Mouse (Mus musculus) gastrocnemius, postnatal 4 days (tissue): ENCODE data around the gene Rhbdl1. TPM values are rescaled to one million over a fixed set of nuclear protein-coding genes. Genes with fewer than 3 reads are reported as not detected.

Source experiments
- DNase-seq, 2 experiments: peaks; one replicate each; pipeline ENCODE4 v3.0.0; 2021 to 2022; ENCODE audit warnings: low spot score in 2 of 2, mixed read lengths in 2 of 2
- total RNA-seq, 2 experiments: library from RNA; stranded (reverse); gene quantifications; 2 replicates each; pipeline ENCODE4 v1.2.3; 2021

Gene Rhbdl1
- total RNA-seq, 2 experiments from 2014 or later: 7.6 to 10.0 TPM

GRCm38 (mm10) chr17:25841117-25841880 lies 4.2 kb upstream of the Rhbdl1 start, which contains the start of gene Gm20683:
Gene Gm20683 (minus strand): TSS chr17:25841763.
- DNase-seq: no peak

GRCm38 (mm10) chr17:25840519-25840918 lies 3.4 kb upstream of the Rhbdl1 start:
- DNase-seq: no peak

- DNase-seq: no peak
Measured at GRCm38 (mm10) chr17:25839455-25840235, 2.5 kb upstream of the Rhbdl1 start.

GRCm38 (mm10) chr17:25838904-25839303 lies 1.8 kb upstream of the Rhbdl1 start:
- no peak for DNase-seq

DNA sequence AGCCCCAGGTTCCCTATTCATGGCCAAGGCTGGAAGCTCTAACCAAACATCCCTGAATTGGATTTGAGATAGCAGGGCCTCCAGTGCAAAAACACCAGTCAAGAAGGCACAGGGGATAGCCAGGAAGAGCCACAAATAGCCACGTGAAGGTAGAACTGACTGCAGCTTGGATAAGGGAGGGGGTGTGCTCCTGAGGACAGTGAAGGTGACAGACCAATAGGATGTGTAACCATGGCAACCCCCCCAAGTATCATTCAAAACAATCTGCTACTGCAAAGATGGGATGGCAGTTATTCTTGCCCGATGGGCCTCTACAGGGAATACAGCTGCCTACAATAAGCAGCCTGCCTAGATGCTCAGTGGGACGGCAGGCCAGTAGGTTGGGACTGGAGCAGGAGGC lies 438 bp upstream of the Rhbdl1 start:
- DNase-seq: no peak

GRCm38 (mm10) chr17:25836397-25837075 lies 559 bp downstream of the Rhbdl1 start:
- peak in 1 of 2 experiments; percentile 47 for DNase-seq

DNA sequence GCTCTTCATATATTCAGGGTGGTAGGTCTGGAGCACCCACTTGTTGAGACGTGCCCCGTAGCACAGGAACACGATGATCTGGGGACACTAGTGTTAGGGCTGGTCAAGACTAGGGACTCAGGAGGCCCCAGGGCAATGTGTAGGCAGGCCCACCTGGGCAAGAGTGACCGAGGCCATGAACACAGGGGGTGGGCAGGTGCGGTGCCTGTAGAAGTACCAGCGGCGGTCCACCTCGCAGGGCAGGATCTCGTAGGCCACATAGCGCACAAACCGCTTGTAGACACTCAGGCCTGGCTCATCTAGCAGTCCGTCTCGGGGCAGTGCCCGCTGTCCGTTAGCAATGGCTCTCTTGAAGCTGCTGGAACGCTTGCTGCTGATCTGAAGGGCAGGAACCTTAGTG lies 1.3 kb downstream of the Rhbdl1 start:
- no peak for DNase-seq

DNA sequence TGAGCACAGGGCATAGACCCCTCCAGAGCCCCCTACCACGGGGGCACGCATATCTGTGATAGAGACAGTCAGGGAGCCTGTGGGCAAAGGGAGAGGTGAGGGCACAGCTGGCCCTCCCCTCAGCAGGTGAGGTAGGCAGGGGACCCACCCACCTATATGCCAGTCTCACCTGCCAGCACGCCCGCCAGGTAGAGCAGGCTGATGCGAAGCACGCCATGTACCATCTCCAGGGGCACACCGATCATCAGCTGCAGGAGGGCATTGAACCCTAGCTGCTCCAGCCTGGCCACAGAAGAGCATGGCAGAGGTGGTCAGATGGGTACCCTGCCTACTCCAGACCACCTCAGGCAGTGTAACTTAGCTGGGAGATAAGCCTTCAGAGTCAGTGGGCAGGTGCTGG lies 1.8 kb downstream of the Rhbdl1 start:
- no peak for DNase-seq

DNA sequence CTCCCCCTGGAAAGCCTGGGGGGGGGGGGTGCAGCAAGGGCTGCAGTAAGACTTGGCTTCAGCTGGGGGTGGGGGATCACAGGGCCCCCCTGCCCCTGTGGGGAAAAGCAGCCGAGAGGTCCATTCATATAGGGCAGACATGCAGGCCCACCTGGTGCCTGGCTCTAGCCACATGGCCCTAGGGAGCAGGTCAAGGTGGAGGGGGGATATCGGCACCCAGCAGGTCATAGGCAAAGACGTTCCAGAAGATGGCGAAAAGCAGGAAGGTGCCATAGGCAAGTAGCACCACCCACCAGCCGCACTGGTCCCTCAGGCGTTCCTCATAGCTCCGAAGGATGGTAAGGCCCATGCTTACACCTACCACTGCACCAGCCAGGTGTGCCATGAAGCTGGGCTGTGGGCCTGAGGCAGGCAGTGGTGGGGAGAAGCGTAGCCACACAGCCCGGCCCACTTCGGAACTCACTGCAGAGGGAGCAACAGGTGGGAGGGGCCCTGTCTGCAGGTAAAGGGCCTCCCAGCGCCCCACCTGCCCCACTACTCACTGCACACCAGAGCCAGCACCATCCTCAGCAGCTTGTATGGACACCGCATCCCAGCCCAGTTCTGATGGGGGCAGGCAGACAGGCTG lies 2.4 kb downstream of the Rhbdl1 start:
- no peak for DNase-seq

GRCm38 (mm10) chr17:25833961-25834594 lies 3.0 kb downstream of the Rhbdl1 start:
- no peak for DNase-seq

DNA sequence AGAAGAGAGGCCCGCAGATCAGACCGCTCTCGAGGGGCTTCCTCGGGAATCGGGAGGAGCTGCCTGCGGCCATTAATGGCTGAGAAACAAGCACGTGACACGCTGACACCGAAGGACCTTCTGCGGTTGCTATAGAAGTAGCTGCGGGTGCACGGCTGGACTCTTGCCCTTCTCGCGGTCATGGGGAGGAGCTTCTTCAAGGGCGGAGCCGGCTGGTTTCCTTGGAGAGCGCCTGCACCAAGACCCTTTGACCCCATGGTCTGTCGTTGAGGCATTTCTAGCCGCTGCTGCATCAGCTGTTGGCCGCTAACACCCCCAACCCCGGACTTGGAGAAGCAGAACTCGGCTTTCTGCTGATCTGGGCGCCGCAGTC lies 3.8 kb downstream of the Rhbdl1 start, which contains the start of gene Stub1:
Stub1 (minus strand) TSS at position 114 of the 373 bp plus-strand sequence.
- DNase-seq: peak; percentile 82 to 91

- peak; percentile 96 to 100 for DNase-seq
Measured at GRCm38 (mm10) chr17:25832436-25833290, 4.4 kb downstream of the Rhbdl1 start.

DNA sequence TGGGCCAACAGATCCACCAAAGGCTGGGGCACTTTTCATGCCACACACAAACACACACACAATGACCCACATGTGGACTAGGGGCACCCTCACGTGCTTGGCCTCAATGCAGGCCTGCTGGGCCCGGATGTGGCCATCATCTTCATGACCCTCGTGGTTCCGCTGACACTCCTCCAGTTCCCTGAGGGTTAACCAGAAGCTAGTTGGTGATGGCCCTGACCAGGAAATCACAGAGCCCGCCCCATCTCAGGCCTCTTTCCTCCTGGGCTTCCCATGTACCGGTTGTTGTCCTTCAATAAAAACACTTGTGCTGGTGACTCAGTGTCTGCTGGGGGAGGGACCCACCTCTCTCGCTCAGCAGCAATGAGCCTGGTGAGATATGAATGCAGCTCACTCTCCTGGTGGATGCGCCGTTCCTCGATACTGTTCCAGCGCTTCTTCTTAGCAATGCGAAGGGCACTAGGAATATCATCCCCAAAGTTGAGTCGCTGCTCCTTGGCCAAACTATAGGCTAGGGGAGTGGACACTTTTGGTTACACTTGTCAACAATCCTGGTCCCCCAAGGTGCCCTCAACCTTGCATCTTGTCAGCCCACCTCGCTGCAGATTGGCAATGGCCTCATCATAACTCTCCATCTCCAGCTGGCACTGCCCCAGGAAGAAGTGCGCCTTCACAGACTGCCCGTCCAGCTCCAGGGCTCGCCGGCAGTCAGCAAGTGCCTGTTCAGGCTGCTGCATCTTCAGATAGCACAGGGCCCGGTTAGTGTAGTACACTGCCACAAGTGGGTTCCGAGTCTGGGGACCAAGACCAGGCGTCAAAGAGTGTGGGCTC lies 5.4 kb downstream of the Rhbdl1 start:
- DNase-seq: no peak

DNA sequence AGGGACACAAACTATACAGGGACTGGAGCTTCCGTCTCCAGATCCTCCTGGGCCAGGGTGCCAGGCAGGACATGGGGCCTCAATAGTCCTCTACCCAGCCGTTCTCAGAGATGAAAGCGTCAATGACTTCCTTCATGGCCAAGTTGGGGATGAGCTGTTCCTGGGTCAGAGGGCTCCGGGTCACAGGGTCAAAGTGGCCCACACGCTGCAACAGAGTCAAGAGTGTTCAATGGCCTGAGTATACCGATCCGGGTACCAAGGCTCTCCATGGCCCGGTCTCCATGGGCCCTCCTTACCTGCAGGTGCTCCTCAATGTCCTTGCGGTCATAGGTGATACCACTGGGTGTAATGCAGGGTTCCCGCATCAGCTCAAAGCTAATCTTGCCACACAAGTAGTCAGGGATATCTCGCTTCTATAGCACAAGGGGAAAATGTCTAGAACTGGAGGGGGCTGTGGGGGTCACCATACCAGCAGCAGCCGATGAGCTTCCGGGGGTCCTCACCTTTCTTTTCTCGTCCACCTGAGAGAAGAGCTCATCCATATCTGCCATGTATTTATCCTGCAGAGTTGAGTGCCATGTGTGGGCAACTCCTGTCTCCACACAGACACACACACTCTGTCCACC lies 6.2 kb downstream of the Rhbdl1 start:
- DNase-seq: no peak

GRCm38 (mm10) chr17:25830200-25830753 lies 6.8 kb downstream of the Rhbdl1 start:
- DNase-seq: no peak

DNA sequence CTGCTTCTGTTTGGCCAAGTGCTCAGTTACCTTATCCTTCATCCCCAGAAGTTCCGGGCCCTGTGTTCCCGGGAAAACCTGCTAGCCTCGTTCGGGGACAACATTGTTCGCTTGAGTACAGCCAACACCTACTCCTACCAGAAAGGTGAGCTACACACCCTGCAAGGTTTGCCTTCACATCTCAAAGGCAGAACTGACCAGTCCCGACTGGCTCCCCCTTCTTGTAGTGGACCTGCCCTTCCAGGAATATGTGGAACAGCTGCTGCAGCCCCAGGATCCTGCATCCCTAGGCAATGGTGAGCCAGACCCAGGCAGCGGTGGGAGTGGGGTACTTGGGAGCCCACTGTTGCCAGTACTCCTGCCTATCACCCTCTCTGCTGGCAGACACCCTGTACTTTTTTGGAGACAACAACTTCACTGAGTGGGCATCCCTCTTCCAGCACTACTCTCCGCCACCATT lies 7.5 kb downstream of the Rhbdl1 start:
- DNase-seq: no peak

DNA sequence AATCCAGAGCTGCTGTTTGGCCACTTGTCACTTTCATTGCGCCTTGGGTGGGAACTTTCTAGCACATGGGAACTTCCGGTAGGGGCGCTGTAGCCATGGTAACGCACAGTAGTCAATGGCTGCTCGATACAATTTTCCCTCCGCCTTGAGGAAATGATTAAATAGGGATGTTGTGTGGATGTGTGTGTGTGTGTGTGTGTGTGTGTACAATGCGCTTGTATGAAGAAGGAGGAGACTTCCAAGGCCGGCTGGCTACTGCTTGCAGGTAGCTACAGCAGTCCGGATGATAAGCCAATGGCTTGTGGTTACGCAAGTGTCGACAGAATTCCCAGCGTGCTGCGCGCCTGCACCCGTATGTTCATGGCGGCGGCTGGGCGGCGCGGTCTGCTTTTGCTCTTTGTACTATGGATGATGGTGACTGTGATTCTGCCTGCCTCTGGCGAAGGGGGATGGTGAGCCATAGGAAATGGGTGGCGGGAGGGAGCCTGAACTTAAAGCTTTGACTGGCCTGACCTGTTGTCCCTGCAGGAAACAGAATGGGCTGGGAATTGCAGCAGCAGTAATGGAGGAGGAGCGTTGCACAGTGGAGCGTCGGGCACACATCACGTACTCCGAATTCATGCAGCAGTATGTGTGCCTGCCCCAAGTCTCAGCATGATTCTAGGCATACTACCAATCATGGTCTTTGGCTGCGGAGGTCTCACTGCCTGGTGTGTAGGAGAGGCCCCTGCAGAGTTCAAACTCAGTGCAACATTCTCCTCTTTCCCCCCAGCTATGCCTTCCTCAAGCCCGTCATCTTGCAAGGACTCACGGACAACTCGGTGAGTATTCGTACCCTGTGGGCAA lies 8.2 kb downstream of the Rhbdl1 start, which contains the start of gene Jmjd8:
Jmjd8 (plus strand) TSS at position 156 of the 846 bp plus-strand sequence.
- DNase-seq: peak in 1 of 2 experiments; percentile 72
